Mouse (Mus musculus) v-Abl transformed pro-B cells (cell line): ENCODE measurements around the gene Gm128.

Source experiments
- in situ Hi-C, 2 experiments: fragments of 400-800 bp; cut with MboI; formaldehyde crosslinking; loops; one replicate each; pipeline ENCODE4 v1.15.1; 2025; ENCODE audit not compliant: unreplicated experiment in 2 of 2

The Gm128 gene

DNA sequence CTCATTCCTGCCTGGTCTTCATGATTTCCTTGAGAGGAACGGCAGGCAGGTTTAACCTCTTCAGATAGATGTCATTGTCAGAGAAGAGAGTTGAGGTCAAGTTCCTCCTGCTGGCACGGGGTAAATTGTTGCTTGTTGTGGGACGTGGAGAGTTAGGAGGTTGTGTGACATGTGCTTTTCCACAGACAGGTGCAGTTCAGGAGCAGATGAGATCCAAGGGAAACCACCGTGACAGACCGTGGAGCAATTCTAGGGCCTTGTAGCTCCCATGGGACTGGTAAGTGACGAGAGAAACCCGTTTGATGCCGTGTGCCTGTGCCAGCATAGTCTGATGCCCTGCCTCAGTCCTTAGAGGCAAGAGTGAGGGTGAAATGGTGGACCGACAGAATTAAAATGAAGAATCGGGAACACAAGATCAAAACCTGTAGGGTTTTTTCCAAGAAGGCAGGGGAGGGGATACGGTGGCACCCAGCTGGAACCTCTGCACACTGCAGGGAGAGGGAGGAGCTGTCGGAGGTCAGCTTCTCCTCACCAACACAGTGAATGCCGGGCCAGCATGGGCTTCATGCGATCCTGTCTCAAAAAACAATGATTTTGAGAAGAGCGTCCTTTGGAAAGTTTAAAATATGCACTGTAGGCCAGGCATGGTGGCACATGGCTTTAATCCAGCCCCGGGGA, 8.0 kb downstream of the Gm128 start:
- in situ Hi-C loops = no loop called here

DNA sequence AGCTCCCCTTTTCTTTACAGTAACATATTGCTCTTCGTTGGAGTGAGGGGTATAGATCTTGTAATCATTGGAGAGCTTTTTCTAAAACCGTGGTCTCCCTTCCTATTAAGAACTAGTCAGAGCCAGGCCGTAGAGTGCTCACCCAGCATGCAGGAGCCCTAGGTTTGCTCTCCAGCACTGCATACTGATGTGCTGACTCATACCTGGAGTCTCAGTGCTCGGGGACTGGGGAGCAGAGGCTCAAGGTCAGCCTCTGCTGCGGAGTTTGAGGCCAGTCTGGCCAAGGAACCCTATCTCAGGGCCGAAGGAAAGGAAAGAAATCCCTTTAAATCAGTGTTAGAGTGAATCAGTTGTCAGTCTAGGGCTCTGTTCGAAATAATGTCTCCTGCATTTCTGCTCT, 8.6 kb downstream of the Gm128 start:
- in situ Hi-C loops = no loop called here

DNA sequence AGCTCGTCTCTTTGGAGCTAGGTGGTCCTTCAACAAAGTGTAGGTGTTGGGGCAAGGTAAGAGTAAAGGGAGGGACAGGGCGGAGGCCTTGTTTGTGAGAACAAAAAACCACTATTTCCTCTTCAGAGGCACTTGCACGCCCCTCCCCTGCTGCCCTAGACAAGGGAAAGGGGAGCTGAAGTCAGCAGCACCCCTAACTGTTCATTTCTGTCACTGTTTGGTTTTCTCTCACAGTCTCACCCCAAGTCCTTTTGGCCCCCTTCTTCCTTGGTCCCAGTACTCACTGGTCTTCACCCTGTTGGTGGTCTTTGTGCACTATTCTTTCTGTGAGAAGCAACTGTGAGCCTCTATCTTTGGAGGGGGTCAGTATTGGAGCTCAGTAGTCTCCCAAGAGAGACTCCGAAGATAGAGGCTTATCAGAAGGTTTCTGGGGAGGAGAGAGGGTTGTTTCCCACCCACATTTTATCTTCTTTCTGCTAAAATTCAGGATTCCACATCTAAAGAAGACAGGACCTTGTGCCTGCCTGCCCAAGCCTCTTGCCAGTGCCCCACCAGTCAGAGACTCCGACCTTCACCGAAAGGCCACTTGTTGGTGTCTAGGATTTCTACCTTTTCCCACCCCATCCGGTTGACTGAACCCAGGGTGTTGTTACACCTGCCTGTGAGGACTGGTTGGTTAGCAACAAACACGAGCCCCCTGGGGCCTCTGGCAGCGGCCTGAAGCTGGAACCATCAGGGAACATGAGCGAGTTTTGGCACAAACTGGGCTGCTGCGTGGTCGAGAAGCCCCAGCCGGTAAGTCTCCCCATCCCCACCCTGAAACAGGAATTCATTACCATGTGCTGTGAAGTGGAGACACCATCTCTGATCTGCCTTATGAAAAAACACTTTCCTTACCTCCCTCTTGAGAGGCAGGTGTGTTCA, 9.8 kb downstream of the Gm128 start, which contains the start of gene Mllt11:
Gene Mllt11 (minus strand): TSS at position 874 of the 924 bp plus-strand sequence.
- in situ Hi-C loops = no loop called here

DNA sequence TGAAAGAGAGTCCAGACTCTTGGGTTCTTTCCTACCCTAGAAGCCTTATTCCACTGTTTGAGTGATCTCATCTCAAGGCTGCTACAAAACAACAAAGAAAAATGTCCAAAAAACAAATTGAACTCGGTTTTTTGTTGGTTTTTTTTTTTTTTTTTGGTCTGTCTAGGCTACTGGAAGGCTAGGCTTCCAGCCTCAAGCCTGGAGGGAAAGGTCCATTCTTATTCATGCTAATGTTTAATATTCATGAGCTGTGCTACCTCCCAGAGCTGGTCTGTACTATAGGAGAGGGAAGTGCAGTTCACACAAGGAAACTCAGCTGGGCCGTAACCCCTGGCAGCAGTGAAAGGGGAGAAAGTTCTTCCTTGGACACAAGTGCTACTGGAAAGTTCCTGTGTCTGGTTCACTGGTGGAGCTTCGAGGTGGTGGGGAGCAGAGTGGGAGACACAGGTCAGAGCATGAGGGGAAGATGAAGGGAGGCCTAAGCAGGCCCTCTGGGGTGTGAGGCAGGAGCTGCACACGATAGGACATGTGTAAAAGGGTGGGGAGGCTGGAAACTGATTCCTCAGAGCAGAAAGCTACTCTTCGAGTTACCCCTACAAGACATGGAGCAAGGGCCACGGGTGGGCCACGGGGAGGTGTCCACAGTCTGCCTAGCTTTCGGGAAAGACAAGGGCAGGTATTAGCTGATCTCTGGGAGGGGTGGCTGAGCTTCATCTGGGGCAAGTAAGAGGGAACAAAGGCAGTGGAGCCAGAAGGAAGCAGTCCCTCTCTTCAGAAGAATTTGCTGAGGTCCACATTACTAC, 10.7 kb downstream of the Gm128 start:
- in situ Hi-C loops = no loop called here

DNA sequence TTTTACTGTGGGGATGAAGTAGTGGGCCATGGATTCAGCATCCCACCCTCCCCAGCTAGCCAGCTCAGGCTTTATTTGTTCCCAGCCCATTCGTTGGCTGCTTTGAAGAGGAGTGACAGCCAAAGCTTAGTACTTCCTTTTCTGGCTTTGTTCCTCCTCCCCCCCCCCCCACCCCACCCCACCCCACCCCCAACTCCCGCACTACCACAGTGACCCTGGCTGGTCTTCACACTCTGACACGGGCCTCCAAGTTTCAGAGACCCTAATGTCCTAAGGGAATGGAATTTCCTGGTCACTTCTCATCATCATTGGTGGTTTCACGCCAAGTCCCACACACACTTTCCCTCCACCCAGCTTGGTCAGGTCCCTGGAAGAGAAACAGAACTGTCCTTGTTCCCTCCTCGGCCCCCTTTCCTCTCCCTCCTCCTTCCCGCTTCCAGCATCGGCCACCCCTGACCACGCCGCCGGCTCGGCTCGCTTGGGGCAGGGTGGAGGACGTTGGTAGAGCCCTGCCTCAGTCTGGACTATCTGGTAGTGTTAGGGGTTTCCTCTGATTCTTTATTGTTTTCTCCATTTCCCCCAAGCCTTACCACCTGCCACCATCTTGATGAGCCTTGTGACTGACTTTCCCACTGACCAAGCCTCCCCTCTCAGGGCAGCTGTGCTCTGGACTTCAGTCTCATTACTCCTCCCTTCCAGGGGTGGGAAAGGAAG, 11.5 kb downstream of the Gm128 start:
- in situ Hi-C loops = no loop called here

DNA sequence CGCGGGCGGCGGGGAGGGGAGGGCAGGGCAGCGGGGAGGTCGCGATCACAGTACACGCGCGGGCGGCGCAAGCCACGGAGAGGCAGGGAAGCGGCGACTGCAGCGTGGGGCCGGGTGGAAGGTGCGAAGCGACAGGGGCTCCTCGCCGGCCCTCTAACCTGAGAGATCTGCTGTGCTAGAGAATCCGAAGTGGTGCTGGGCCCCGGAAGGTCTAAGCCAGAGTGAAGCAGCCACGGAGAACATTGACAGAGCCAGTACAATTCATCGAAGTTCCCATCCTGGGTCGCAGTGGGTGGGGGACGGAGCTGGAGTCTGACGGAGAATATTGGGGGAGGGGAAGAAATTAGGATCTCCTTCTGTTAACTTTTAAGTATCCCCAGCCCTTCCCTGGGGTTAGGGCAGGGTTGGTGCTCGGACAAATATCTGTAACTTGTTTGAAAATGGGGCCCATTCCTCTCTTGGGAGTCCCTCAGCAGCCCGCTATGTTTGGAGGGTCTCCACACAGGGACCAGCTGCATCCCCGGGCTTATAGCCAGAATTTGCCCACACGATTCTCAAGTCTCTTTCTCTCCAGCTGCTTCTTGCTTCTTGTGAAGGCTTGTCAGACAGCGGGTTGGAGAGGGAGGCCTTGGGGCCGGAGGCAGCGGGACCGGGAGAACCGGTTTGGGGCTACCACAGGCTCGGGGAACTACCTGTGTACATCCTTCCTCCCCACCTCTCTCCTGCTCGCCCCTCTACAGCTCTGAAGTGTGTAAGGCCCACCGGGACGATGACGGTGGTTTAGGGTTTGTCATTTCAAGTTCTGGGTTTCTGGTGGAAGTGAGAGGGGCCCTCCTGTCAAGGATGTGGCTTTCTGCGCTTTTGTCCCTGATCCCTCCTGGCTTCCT, 12.3 kb downstream of the Gm128 start:
- in situ Hi-C loops = no loop called here

DNA sequence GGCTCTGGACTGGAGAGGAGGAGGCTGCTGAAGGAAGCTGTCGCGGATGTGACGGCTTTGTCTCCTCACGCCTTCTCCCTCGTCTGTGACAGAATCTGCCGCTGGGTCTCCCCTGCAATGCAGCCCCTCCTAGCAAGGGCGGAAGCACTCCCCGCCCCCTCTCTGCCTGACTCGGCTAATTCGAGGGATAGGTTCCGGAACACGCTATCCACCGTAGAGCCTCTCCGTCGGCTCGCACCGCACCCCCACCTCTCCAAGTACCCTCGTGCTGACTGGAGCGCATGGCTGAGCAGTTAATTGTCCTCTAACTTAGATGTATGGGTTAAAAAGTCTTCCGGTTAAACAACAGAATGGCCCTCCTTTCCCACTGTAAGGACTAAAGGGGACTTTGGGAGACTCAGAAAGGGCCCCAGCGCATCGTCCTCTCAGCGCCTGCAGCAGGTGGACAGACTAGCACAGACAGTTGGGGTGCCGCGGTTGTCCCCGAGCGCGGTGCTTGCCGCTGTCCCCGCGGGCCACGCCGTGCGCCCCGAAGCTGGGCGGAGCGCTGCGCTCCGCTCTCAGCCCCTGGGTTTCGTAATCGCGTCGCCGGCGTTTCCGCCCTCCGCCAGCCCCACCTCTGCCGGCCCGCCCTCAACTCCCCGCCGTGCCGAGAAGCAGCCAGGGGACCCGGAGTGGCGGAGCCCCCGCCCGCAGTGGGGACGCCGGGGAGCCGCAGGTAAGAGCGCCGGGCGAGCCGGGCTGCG, 13.1 kb downstream of the Gm128 start, which contains the start of gene Cdc42se1:
Gene Cdc42se1 (plus strand): TSS at position 585 of the 746 bp plus-strand sequence.
- in situ Hi-C loops = no loop called here

DNA sequence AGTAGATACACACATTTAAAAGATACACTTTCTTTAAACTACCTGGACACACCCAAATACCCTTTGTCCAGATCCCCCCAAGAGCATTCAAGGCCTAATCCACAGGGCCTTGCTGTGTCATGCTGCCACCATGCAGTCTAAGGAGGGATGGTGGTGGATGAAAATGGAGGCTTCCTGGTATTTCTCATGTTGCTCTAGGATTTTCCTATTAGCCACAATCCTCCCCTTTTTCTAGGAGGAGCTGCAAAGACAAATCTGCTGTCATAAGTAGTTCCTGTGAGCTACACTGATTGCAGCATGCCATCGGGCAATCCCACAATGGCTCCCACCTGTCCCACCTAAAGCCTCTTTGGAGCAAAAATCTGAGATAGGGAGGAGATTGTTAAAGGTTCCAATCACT, 14.2 kb downstream of the Gm128 start:
- in situ Hi-C loops = no loop called here

DNA sequence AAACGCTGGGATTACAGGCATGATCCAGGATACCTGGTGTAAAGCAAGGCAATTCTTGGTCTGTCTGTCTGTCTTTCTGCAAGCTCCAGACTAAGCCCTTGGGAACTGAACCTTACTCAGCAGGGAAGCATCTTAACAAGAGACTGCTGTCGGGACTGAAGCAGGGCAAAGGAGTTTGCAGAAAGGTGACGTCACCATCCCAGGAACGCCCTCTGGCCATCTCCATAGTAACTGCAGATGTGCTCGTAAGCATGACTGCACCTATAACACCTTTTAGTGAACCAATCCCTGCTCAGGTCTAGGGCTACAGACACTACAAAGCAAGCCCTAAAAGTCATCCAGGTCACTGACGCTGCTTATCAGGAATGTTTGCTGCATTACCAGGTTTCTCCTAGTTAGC, 17.1 kb downstream of the Gm128 start:
- in situ Hi-C loops = no loop called here

DNA sequence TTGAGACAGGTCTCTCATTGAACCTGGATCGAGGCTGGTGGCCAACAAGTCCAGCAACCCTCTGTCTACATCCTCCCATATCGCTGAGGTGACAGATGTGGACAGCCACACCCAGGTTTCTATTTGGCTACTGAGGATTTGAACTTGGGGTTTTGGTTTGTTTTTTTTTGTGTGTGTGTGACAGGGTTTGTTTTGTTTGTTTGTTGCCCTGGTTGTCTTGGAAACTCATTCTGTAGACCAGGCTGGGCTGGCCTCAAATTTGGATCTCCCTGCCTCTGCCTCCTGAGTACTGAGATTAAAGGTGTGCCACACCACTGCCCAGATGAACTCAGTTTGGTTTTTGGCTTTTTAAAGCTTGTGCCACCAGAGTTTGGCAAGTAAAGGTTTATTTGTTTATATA, 18.4 kb downstream of the Gm128 start:
- in situ Hi-C loops = no loop called here

DNA sequence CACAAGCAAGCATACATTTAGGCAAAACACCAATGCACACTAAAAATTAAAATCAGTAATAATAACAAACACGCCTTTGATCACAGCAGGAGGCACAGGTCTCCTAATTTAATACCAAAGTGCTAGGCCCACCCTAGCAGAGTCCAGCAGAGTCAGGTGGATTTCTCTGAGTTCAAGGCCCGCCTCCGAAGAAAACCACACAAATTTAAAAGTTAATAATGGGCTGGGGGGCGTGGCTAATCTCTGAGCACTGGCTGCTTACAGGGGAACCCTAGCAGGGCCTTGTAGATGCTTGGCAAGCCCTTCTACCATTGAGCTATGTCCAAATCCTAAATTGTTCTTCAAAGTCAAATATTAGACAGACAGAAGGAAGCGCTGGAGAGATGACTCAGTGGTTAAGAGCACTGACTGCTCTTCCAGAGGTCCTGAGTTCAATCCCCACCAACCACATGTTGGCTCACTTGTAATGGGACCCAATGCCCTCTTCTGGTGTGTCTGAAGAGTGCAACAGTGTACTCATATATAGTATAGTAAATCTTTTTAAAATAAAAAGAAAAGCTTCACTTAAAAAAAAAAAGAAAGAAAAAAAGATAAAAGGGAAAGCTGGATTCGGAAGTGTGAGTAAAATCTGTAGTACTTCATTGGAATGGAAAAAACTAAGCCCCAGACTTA, 22.8 kb downstream of the Gm128 start:
- in situ Hi-C loops = loop anchor here (5.0 kb wide), 2 partner anchors 76 to 604 kb away; partner anchors contain the start of gene Tnfaip8l2 (in 1 of the 2)

DNA sequence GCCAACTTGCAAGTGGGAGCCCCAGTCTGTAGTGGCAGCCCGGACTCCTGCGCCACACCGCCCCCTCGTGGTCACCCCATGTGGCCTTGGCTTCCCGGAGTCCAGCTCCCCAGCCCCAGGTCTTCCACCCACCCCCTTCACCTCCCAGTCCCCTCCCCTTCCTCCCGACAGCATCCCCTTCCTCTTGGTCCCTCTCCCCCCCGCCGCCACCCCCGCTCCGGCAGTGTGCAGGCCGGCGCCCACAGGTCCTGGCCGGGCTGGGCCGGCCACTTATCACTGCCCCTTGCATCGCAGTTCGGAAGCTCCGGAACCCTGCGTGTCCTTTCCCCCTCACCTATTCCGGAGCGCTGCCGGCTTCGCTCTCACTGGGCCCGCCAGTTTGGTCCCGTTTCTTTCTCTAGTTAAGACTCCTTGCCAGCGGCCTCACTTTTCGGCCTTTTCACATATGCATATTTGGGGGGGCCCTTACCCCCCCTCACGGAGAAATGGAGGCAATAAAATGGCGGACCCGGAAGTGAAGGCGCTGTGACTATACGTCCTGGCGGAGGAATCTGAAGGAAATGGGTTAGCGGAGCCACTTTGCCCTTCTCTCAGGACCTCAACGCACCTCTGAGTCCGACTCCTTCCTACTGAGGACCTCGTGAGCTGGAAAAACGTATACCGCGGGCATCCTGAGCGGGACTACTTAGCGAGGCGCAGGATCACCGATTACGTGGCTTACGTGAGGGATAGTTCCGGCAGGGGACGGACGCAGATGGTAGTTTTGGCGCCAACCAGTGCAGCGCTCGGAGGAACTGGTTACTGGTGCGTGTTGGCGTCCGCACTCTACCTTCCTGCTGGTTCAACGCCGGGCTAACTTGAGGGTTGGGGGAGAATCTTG, 23.9 kb downstream of the Gm128 start, which contains the start of gene Gabpb2:
Gene Gabpb2 (minus strand): TSS at position 662 of the 880 bp plus-strand sequence.
- in situ Hi-C loops = loop anchor here (5.0 kb wide), 2 partner anchors 75 to 605 kb away; partner anchors contain the start of gene Tnfaip8l2 (in 1 of the 2)

DNA sequence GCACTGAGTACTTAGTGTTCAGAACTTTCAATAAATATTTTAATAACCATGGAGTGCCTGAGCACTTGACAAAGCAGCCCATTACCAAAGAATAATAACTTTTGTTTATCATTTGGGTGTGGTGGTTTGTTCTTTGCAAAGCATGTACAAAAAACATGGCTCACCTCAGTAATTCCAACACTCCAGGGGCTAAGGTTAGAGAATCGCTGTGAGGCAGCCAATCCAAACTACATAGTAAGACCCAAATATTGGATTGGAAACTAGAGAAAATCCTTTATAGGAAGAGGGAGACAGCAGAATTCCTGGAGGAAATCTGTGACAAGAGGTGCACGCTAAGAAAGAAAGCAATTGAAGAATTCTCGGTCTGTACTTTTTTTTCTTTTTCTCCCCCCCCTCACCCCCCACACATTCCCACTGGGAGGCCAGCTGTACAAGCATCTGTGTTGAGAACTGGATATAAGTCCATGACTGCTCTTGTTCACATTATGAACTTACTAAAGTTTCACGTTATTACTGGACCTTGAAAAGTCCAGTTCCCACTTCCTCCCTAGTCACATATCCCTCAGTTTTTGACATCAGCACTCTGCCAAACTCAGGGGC, 24.6 kb downstream of the Gm128 start:
- in situ Hi-C loops = loop anchor here (5.0 kb wide), 2 partner anchors 74 to 606 kb away; partner anchors contain the start of gene Tnfaip8l2 (in 1 of the 2)

DNA sequence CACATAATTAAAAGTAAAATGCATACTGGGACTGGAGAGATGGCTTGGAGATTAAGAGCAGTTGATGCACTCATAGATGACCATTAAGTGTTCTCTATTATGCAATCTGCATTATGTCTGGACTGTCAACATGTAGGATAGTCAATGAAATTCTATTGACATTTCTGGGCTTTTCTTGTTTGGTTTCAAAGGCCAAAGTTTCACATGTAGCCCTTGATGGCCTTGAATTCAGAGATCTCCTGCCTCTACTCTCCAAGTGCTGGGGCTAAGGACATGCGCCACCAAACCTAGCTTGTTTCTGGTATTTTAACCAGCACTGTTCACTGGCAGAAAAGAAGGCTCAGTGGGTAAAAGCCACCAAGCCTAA, 27.8 kb downstream of the Gm128 start:
- in situ Hi-C loops = loop anchor here (5.0 kb wide), 1 partner anchor 54 kb away; no protein-coding TSS in a partner anchor

DNA sequence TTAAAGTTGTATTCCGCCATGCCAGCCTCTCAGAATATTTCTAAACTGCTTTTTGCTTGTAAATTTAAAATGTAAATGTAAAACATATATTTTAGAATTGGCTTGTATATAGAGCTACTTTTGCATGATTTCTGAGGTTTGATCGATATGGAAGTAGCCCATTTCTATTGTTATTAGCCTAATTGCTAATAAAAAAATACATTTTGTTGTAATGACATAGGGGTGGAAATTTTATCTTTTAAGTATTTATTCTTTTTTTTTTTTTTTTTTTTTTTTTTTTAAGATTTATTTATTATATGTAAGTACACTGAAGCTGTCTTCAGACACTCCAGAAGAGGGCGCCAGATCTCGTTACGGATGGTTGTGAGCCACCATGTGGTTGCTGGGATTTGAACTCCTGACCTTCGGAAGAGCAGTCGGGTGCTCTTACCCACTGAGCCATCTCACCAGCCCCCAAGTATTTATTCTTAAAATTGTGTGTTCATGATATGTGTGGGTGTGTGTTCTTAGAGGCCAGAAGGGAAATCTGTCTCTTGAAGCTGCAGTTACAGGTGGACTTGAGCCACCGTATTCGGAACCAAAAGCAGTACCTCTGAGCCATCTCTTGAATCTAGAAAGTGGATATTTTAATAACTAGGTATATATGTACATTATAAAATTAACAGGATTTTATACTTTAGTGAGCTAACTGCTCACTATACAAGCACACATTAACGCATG, 28.3 kb downstream of the Gm128 start:
- in situ Hi-C loops = loop anchor here (5.0 kb wide), 1 partner anchor 54 kb away; no protein-coding TSS in a partner anchor

DNA sequence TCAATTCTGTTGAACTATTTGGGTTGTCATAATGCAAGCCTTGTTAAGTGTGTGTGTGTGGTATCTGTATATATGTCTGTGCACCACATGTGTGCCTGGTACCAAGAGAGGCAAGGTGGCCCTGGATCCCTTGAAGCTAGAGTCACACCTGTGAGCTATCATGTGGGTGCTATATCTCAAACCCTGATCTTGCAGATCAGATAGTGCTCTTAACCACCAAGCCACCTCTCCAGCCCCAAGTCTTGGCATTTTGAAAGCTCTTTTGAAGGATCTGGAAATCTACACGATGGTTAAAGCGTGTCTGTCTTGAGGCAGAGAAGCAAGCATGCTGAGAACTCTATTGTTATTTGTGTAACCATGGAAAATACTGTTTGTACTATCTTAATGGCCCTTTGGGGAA, 30.8 kb downstream of the Gm128 start:
- in situ Hi-C loops = loop anchor here (5.0 kb wide), 1 partner anchor 57 kb away; no protein-coding TSS in a partner anchor
